Mouse (Mus musculus) liver, postnatal 0 days (tissue): ENCODE measurements at regions not wholly inside any gene's neighbourhood (a gene's known extent, or its start where the extent isn't known, plus 50 kb on each side); places are given as distances from the start of the nearest gene placed in this dataset.

ENCODE experiments used
- ATAC-seq: fragments of 200-750 bp; cut with Nextera tagmentation; 2 replicates; pipeline ENCODE4 v1.8.0; 2017; ENCODE audit warnings: mild to moderate bottlenecking, moderate library complexity
- DNase-seq: peaks from one replicate; pipeline ENCODE4 v3.0.0-alpha.2; 2016
- H3K27ac ChIP-seq: fragments of 300-500 bp; sonication (generic); 2 replicates; pipeline ENCODE4 v1.5.1; 2014; ENCODE audit warnings: antibody characterized with exemption, moderate library complexity, mild to moderate bottlenecking, low read depth
- H3K27me3 ChIP-seq: fragments of 300-500 bp; sonication (generic); 2 replicates; pipeline ENCODE4 v1.6.1; 2014; ENCODE audit warnings: low read length, control low read depth, mixed read lengths; ENCODE audit not compliant: insufficient read depth
- H3K36me3 ChIP-seq: fragments of 300-500 bp; sonication (generic); replicated peaks from 2 replicates; pipeline ENCODE4 v1.6.1; 2014; ENCODE audit warnings: mild to moderate bottlenecking, control low read depth, low read length, moderate library complexity, mixed read lengths; ENCODE audit not compliant: insufficient read depth
- H3K4me1 ChIP-seq: fragments of 300-500 bp; sonication (generic); 2 replicates; pipeline ENCODE4 v1.6.1; 2014; ENCODE audit warnings: antibody characterized with exemption, mild to moderate bottlenecking, control low read depth; ENCODE audit not compliant: insufficient read depth
- H3K4me2 ChIP-seq: fragments of 300-500 bp; sonication (generic); 2 replicates; pipeline ENCODE4 v1.6.1; 2014; ENCODE audit warnings: low read depth, mild to moderate bottlenecking, low read length, moderate library complexity, mixed read lengths
- H3K4me3 ChIP-seq: fragments of 300-500 bp; sonication (generic); 2 replicates; pipeline ENCODE4 v1.5.1; 2014; ENCODE audit warnings: low read depth, low read length
- H3K9ac ChIP-seq: fragments of 300-500 bp; sonication (generic); replicated peaks from 2 replicates; pipeline ENCODE4 v1.6.1; 2014; ENCODE audit warnings: mild to moderate bottlenecking, moderate library complexity
- H3K9me3 ChIP-seq: fragments of 300-500 bp; sonication (generic); 2 replicates; pipeline ENCODE4 v1.6.1; 2016; ENCODE audit warnings: mild to moderate bottlenecking, control low read depth, low read length, mixed read lengths
- CTCF ChIP-seq: sonication (generic); IDR thresholded peaks from 2 replicates; pipeline ENCODE4 v1.5.1; 2016; ENCODE audit warnings: antibody characterized with exemption, low read depth
- EP300 ChIP-seq: IDR thresholded peaks from 2 replicates; pipeline ENCODE4 v1.6.1; 2016; ENCODE audit warnings: antibody characterized with exemption, low read depth, mild to moderate bottlenecking
- WGBS: fragments of 180-500 bp; shearing (Covaris S2); extraction: QIAGEN DNeasy Blood & Tissue Kit; methylation state at CpG from one replicate; pipeline ENCODE4 v1.1.7; 2014; ENCODE audit not compliant: insufficient replicate concordance; 5-methylcytosine and 5-hydroxymethylcytosine counted together

- no peak overlapping the region for H3K4me3 ChIP-seq
- H3K9me3 ChIP-seq = no peaks in the 10 kb centered on the region
- no peaks in the 10 kb centered on the region; the same call in 1 of the 2 replicates for H3K27me3 ChIP-seq
- no peak for ATAC-seq
- H3K4me1 ChIP-seq = peaks cover 4% of the 10 kb centered on the region
- no peak overlapping the region for H3K27ac ChIP-seq
- TF ChIP-seq CTCF (no peak), EP300 (no peak)
- no peaks in the 10 kb centered on the region for H3K36me3 ChIP-seq
- DNase-seq = no peak
- no peak overlapping the region for H3K4me2 ChIP-seq
- no peak overlapping the region for H3K9ac ChIP-seq
- WGBS = 75% methylated on average over 4 of the region's 4 CpGs
Measured at GRCm38 (mm10) chr1:92776353-92776752, 55.1 kb upstream of the Gpc1 start.

DNA sequence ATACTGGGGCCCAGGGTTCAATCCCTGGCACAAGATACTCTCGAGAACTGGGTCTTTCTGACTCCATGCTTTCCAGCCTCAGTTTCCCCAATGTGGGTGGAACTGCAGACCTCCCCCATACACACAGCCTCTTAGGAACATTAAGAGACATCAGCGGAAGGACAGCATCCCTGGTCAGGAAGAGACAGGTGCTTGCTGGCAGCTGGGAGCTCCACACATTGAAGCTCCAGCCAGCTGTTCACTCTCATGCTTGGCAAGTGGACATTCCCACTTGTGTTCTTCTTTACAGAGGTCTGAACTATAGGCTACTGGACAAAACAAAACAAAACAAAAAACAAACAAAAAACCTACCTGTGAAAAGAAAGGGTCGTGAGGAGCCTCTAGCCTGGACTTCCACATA, 55.5 kb upstream of the Gpc1 start:
- TF ChIP-seq EP300 = no peak
- no peak for TF ChIP-seq CTCF
- H3K4me2 ChIP-seq = no peak overlapping the region
- no peaks in the 10 kb centered on the region for H3K9me3 ChIP-seq
- no peaks in the 10 kb centered on the region for H3K36me3 ChIP-seq
- no peak for ATAC-seq
- H3K9ac ChIP-seq = no peak overlapping the region
- peaks cover 4% of the 10 kb centered on the region for H3K4me1 ChIP-seq
- no peaks in the 10 kb centered on the region; the same call in 1 of the 2 replicates for H3K27me3 ChIP-seq
- 76% methylated on average over 3 of the region's 3 CpGs for WGBS
- H3K4me3 ChIP-seq = no peak overlapping the region
- H3K27ac ChIP-seq = no peak overlapping the region
- DNase-seq = no peak

DNA sequence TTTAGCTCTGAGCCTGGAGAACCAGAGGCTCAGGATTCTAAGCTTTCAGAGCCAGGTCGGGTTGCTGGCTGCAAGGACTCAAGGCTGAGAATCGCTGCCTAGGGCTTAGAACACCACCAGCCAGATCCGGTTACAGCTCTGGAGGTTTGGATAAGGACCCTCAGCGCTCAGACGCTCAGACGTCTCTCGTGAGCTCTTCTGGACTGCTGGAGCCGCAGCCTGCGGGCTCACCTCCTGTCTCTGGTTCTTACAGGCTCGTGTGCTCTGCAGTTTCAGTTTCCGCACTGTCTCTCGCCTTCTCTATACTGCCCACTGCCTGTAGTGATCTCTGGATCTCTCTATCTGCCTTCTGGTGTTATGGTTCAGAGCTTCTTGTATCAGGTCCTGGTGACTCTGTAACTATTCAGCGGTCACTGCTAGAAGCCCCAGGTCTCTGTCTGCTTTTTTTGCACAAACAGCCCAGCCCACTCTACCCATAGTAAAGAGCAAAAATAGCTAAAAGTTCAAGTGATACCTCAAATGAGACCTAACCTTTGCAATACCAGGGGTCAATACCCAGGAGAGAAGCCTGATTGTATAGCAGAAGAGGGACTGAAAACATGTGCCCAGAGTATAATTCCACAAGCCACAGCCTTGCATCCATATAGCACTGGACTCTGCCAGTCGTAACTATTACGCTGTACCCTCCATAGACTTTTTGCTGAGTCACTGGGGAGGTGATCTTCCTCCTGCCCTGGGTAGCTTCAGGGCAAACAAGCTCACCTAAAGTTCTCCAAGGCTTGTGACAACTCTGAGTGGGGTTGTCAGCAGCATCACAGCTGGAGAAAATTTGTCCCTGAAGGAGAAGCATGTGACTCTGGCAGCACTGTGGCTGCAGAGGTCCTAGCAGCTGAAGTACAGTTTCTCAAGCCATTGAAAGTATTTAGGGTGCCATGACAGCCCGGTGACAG, 56.4 kb upstream of the Gpc1 start:
- Histone ChIP-seq H3K9me3 (no peaks in the 10 kb centered on the region), H3K4me1 (peaks cover 4% of the 10 kb centered on the region), H3K36me3 (no peaks in the 10 kb centered on the region), H3K27ac (0 out of 2 replicates have a peak overlapping the region, but pooled peaks have one; percentile 9), H3K4me3 (peak overlapping the region; percentile 39), H3K27me3 (no peaks in the 10 kb centered on the region; the same call in 1 of the 2 replicates), H3K4me2 (peak overlapping the region; percentile 63), H3K9ac (peak overlapping the region; percentile 44; the same call in 1 of the 2 replicates)
- ATAC-seq (no peak), DNase-seq (no peak)
- 17% methylated on average over 16 of the region's 16 CpGs for WGBS
- TF ChIP-seq EP300 = no peak
- TF ChIP-seq CTCF = 0 out of 2 replicates have a peak, but pooled peaks have one; percentile 21

GRCm38 (mm10) chr1:92774006-92774405, 57.4 kb upstream of the Gpc1 start:
- DNase-seq (no peak), ATAC-seq (no peak)
- Histone ChIP-seq H3K4me1 (peaks cover 4% of the 10 kb centered on the region), H3K4me3 (peak overlapping the region; percentile 39; the same call in 1 of the 2 replicates), H3K27ac (peak overlapping the region; percentile 9), H3K27me3 (no peaks in the 10 kb centered on the region; the same call in 1 of the 2 replicates), H3K4me2 (peak overlapping the region; percentile 63), H3K9ac (no peak overlapping the region; the same call in 1 of the 2 replicates), H3K36me3 (no peaks in the 10 kb centered on the region), H3K9me3 (no peaks in the 10 kb centered on the region)
- 44% methylated on average over 3 of the region's 3 CpGs for WGBS
- no peak for TF ChIP-seq CTCF
- TF ChIP-seq EP300 = no peak

- WGBS = 74% methylated on average over 10 of the region's 10 CpGs
Measured at GRCm38 (mm10) chr1:92772784-92773113, 58.7 kb upstream of the Gpc1 start.

GRCm38 (mm10) chr1:92772101-92772783, 59.2 kb upstream of the Gpc1 start:
- H3K36me3 ChIP-seq = no peaks in the 10 kb centered on the region
- H3K27me3 ChIP-seq = no peaks in the 10 kb centered on the region; the same call in 1 of the 2 replicates
- no peak overlapping the region for H3K4me2 ChIP-seq
- 68% methylated on average over 9 of the region's 9 CpGs for WGBS
- TF ChIP-seq EP300 = no peak
- no peak for TF ChIP-seq CTCF
- no peak overlapping the region for H3K9ac ChIP-seq
- no peaks in the 10 kb centered on the region for H3K9me3 ChIP-seq
- ATAC-seq (no peak), DNase-seq (no peak)
- peaks cover 4% of the 10 kb centered on the region for H3K4me1 ChIP-seq
- no peak overlapping the region for H3K4me3 ChIP-seq
- no peak overlapping the region for H3K27ac ChIP-seq

More at GRCm38 (mm10) chr1:92772784-92773113, 58.7 kb upstream of the Gpc1 start:
- Histone ChIP-seq H3K27ac (peak overlapping the region; percentile 29; the same call in 1 of the 2 replicates), H3K9ac (no peak overlapping the region), H3K36me3 (no peaks in the 10 kb centered on the region), H3K4me3 (no peak overlapping the region), H3K9me3 (no peaks in the 10 kb centered on the region), H3K4me2 (no peak overlapping the region), H3K4me1 (peaks cover 4% of the 10 kb centered on the region), H3K27me3 (no peaks in the 10 kb centered on the region; the same call in 1 of the 2 replicates)
- ATAC-seq = no peak
- no peak for DNase-seq
- TF ChIP-seq EP300 (no peak), CTCF (no peak)
